Mouse (Mus musculus) left cerebral cortex, adult 18-20 months (tissue): ENCODE measurements around the gene Nanos1. TPM values are rescaled to one million over a fixed set of nuclear protein-coding genes. Genes with fewer than 3 reads are reported as not detected.

Experiments
- DNase-seq, 2 experiments: peaks; one replicate each; pipeline ENCODE4 v3.0.0; 2021 to 2022; ENCODE audit warnings: low spot score in 2 of 2, mixed read lengths in 1 of 2
- microRNA-seq, 2 experiments: library from miRNA; unstranded; fragments of <30 nt; microRNA quantifications; one replicate each; pipeline ENCODE4 v1.2.0; 2021
- total RNA-seq, 2 experiments: library from RNA; stranded (reverse); gene quantifications; 2 replicates each; pipeline ENCODE4 v1.2.3; 2021

Gene Nanos1
- total RNA-seq, 2 experiments from 2014 or later = 26.5 to 27.0 TPM

GRCm38 (mm10) chr19:60787465-60788150 lies 31.8 kb downstream of the Nanos1 start:
- no peak for DNase-seq

GRCm38 (mm10) chr19:60788214-60788960 lies 32.6 kb downstream of the Nanos1 start:
- DNase-seq = no peak

GRCm38 (mm10) chr19:60789452-60789851 lies 33.7 kb downstream of the Nanos1 start:
- DNase-seq = no peak

GRCm38 (mm10) chr19:60789919-60790506 lies 34.2 kb downstream of the Nanos1 start:
- DNase-seq = peak; percentile 14 to 45

- peak; percentile 92 to 96 for DNase-seq
Measured at GRCm38 (mm10) chr19:60790551-60791161, 34.9 kb downstream of the Nanos1 start, which contains the start of gene Eif3a. Gene Eif3a (minus strand): TSS chr19:60790658.

- DNase-seq = no peak
Measured at GRCm38 (mm10) chr19:60791164-60791563, 35.4 kb downstream of the Nanos1 start.

- no peak for DNase-seq
Measured at GRCm38 (mm10) chr19:60793170-60793707, 37.5 kb downstream of the Nanos1 start.

GRCm38 (mm10) chr19:60795244-60795643 lies 39.5 kb downstream of the Nanos1 start:
- no peak for DNase-seq

- no peak for DNase-seq
Measured at GRCm38 (mm10) chr19:60797415-60797814, 41.6 kb downstream of the Nanos1 start.

- DNase-seq = no peak
Measured at GRCm38 (mm10) chr19:60799867-60800569, 44.2 kb downstream of the Nanos1 start.

- no peak for DNase-seq
Measured at GRCm38 (mm10) chr19:60804903-60805302, 49.1 kb downstream of the Nanos1 start.

Small RNAs within 50 kb of the gene (microRNA-seq; reads per million reads assigned to microRNA genes)
- 0 reads per million in 2 experiments for gene mmu-mir-3084-1

Other genes with a start within 250 kb of the Nanos1 start
- gene Cacul1, start 175.0 kb upstream of the Nanos1 start, total RNA-seq = 10 to 100 TPM; 53.0 to 56.6 TPM
- gene Eif3a, start 34.7 kb downstream of the Nanos1 start, total RNA-seq = 10 to 100 TPM; 88.5 to 91.0 TPM
- gene Fam45a, start 55.6 kb downstream of the Nanos1 start, total RNA-seq = 10 to 100 TPM; 34.4 to 46.9 TPM
- 10 to 100 TPM; 16.2 to 17.3 TPM for gene Sfxn4, start 105.5 kb downstream of the Nanos1 start, total RNA-seq
- 10 to 100 TPM; 71.2 to 75.6 TPM for gene Prdx3, start 118.6 kb downstream of the Nanos1 start, total RNA-seq
- 10 to 100 TPM; 12.8 to 14.1 TPM for gene Grk5, start 133.8 kb downstream of the Nanos1 start, total RNA-seq